Mouse (Mus musculus) spleen, embryonic (tissue): Measurements from ENCODE around the gene Pdia4.
"Not testable (repeated sequence)": the region's sequence is repeated elsewhere in the genome, so short reads cannot be mapped to it uniquely, and the experiment has no call there.

Experiments used
- CTCF ChIA-PET: fragments of 350-600 bp; sonication (Branson Sonifier 250); formaldehyde crosslinking; loops from one replicate; lab custom pipeline; 2022; lab: Charles Lee

Pdia4 gene

DNA sequence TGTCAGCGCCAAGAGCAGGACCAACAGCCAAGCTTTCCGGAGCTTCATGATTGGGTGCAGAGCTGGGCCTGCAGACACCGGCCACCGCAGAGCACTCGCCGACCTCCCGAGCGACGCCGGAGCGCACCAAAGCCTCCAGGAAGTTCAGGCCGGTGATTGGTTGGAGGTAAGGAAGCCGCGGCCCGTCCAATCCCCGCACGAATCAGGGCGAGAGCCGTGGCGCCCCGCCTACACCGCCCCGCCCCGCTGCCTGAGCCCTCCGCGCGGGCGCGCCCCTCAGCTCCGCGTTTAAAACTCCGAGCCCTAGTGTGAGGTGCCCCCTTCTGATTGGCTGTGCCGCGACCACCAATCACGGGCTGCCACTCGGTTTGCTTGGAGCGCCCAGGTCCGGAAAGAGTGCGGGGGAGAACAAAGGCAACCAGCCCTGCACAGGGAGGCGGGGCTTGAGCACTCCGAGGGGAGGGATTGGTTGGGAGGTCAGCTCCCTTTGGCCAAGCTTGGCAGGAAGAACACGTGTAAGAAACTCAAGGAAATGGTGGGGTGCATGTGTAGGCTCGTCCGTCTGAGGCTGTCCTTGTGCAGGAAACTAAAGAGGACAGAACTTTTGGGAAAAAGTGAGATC lies at the start of gene Pdia4:
Pdia4 (minus strand) TSS at position 174 of the 622 bp plus-strand sequence.
- CTCF ChIA-PET, result interaction anchor here (1.5 kb wide), 1 partner anchor 11 kb away, joined by 19 read pairs; no protein-coding TSS in a partner anchor

DNA sequence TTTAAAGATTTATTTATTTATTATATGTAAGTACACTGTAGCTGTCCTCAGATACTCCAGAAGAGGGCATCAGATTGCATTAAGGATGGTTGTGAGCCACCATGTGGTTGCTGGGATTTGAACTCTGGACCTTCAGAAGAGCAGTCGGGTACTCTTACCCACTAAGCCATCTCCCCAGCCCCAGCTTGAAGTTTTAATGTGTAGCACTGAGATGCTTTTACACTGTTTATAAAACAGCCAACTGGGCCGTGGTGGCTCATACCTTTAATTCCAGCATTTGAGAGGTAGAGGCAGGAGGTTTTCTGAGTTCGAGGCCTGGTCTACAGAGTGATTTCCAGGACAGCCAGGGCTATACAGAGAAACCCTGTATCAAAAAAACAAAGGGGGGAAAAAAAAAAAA lies 44.5 kb upstream of the Pdia4 start:
- CTCF ChIA-PET, result not testable (repeated sequence)

DNA sequence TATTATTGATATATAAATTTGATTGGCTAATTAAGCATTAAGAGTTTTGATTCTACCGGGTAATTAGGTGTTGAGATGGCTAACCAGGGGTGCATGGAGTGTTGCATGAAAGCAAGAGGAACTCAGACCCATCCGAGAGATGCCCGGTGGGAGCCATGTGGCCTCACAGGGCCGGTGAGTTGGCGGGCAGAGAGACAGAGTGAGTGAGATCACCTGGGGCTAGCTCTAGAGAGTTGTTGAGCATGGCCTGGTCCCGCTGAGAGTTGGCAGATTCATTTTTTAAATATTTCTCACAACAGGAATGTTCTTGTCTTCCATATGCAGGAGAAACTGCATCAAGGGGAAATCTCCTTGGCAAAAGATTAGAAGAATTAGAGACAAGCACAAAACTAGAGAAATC lies 44.0 kb upstream of the Pdia4 start:
- CTCF ChIA-PET, result no interaction called here

DNA sequence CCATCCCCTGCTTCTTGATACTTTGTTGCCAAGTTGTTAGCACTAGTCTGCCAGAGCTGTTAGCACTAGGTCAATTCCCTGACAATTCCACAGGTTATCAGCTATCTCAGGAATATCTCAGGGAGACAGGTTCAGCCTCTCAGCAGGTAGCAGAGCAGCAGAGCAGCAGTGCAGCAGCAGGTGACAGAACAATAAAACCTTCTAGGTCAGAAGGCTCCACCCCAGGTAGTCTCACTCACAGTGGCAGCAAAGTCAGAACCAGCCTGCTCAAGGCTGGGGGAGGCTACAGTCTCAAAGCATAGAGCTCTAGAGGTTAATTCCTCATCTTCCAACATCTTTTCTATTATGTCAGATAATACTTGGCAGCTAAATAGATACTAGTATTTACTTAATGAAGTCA lies 32.5 kb upstream of the Pdia4 start:
- CTCF ChIA-PET, result interaction anchor here (1.0 kb wide), 1 partner anchor 46 kb away, joined by 3 read pairs; no protein-coding TSS in a partner anchor

DNA sequence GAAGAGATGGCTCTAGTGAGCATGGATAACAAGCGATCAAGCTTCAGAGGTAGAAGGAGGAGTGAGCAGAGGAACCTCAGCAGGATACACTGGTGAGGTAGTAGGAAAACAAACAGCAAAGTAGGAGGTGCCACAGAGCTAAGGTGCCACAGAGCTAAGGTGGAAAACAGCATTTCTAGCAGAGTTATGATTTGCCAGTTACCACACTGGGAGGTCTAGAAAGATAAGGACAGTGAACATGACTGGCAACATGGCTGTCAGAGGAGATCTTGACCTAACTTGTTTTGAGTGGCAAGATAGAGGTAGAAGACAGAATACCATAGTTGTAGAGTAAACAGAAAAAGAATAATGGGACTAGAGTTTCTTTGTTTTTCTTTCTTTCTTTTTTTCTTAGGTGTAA lies 29.1 kb upstream of the Pdia4 start:
- CTCF ChIA-PET, result no interaction called here

DNA sequence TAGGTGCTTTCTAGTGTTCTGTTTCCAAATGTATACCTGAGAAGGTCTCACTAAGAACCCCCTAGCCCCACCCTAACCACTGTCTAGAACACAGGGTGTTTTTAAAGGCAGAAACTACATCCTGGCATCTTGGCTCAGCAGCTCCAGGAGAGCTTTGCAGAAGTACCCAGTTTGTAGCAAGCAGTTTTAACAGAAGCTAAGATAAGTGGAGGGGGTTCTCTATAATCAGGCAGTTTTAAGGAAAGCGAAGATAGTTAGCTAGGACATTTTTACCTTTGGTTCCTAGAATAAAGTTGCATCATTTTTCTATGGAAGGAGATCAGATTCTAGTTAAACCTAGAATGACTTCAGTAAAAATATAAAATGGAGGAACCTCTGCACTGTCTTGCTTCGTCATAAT lies 28.6 kb upstream of the Pdia4 start:
- CTCF ChIA-PET, result no interaction called here

DNA sequence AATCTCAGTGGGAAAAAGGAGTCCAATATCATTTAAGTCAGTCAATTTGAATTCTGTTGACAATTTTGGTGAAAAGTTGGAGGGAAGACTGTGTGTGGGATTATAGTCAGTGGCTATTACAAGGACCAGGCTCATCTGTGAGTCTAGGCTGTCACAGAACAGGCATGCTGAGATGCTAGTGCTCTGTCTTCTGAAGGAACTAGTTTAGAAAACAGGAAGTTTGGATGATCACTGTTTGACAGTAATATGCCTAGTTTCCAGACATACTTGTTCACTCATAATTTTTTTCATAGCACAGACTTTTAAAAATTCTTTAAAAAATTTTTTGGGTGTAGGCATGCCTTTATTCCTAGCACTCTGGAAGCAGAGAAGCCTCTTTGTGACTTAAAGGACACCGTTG lies 27.8 kb upstream of the Pdia4 start:
- CTCF ChIA-PET, result no interaction called here

DNA sequence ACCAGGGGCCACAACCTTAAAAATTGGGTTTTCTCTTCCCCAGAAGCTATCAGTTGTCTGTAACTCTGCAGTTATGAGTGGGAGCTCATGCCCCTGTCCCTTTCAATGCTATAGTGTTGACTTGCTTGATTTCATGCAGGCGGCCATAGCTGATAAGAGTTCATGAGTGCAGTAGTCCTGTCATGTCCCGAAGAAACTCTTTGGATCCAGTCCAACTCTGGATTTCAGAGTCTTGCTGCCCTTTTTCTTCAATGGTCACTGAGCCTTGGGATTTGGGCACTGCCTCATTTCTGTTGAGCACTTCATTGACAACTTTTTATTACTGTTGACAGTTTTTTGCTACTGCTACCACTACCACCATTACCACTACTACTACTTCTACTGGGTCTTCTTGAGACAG lies 24.4 kb upstream of the Pdia4 start:
- CTCF ChIA-PET, result no interaction called here

DNA sequence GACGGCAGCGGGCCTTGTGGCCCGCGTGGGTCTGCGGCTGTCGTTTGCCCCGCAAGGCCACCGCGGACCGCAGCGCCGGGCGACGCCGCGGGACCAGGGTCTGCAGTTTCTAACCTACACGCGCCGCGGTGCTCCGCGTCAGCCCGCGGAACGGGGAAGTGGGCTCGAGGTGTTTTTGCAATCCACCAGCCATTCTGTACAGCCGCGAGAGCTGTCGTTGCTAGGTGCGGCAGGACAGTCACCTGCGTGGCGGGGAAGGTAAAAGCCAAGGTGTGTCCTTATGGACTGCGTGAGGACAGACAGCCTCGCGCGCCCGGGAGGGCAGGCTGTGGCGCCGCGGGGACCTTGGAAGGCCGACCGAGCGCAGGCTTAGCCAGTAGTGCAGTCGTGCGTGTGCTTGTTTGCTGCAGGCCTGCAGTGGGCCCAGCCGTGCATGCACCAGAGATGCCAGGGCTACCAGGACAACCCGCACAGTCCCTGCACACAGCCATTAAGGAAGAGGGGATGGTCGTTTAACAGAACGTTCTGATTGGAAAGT lies 22.8 kb upstream of the Pdia4 start:
- CTCF ChIA-PET, result interaction anchor here (0.6 to 1.0 kb wide), 3 partner anchors 28 to 1383 kb away, joined by 3 to 7 read pairs (median 3); no protein-coding TSS in a partner anchor

DNA sequence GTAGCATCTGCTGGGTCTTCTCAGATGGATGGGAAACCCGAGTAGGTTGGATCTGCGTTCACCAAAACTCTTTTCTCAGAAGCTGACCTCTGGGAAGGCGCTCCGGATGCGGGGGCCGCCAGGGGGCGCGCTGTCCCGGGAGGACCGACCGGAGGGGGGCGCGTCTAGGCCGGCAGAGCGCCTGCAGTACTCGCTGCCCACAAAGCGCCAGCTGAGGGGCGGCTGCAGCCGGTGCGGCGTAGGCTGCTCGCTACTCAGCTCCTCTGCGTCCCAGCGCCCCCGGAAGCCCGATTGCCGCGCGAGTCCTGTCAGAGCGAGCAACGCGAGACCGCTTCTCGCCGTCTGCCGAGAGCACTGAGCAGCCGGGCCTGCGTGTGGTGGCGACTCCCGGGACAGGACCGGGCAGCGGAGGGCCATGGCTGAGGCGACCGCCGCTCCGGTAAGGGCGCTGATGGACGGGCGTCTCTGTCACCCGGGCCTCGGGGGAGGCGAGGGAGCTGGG lies 22.3 kb upstream of the Pdia4 start, which contains the start of gene Zfp398:
Zfp398 (plus strand) TSS at position 180 of the 502 bp plus-strand sequence.
- CTCF ChIA-PET, result interaction anchor here (0.6 to 1.0 kb wide), 4 partner anchors 25 to 1384 kb away, joined by 3 to 7 read pairs (median 3); no protein-coding TSS in a partner anchor

DNA sequence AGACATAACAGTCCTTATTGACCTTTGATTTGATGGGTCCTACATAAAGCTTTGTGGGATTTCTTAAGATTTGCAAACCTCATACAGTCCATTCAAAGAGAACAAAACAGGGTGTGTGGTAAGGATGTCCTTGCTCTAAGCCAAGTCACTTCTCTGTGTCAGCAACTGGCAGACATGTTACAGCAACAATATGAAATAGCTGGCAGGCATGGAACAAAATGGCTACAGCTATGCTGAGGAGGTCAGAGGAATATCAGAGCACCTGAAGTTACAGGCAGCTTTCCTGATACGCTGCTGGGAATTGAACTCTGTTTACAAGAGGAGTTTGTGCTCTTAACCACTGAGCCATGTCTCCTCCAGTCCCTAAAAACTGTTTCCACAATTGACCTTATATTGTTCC lies 19.0 kb upstream of the Pdia4 start:
- CTCF ChIA-PET, result interaction anchor here (1.0 to 1.9 kb wide), 2 partner anchors 22 to 34 kb away, joined by 4 read pairs; no protein-coding TSS in a partner anchor

DNA sequence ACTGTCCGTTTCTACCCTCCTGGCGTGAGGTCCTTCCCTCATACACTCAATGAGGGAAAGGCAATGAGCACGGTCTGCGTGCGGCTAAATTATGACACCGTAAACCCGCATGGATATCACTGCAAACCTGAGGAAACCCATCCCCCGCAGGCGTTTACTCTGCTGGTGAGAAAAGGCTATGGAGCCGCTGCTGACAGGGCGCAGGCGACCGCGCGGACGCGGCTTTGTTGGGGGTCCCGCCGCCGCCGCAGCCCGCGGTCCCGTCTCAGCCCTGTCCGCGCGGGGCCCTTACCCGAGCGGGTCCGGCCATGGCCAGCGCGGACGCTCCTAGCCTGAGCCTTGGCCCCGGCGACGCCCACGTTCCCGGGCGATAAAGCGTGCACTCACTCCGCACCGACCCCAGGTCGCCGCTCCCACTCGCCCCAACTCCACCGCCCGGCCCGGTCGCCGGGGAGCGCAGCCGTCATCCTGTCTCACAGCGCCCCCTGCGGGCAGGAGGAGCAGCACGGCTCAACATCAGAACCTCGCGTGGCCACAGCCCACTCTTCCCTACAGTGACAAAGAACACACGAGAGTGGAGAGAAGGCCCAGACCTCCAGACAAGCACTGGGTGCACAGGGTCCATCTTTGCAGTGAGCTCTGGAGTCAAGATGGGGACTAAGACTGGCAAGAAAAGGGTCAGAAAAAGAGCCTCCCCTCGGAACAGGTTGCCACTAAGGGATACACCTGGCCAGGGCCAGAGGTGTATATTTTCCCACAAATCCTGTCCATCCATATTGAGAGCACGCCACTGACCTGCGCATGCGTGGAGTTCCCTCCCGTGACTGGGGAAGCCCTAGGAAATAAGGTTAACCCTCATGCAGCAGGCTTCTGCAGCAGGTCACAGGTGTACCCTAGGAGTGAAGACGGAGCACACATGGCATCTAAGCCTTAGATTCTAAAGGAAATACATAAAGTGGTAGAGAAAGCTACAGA lies 17.2 kb upstream of the Pdia4 start, which contains the start of gene Zfp786:
Zfp786 (minus strand) TSS at position 764 of the 975 bp plus-strand sequence.
- CTCF ChIA-PET, result interaction anchor here (1.9 kb wide), 1 partner anchor 32 kb away, joined by 4 read pairs; no protein-coding TSS in a partner anchor

DNA sequence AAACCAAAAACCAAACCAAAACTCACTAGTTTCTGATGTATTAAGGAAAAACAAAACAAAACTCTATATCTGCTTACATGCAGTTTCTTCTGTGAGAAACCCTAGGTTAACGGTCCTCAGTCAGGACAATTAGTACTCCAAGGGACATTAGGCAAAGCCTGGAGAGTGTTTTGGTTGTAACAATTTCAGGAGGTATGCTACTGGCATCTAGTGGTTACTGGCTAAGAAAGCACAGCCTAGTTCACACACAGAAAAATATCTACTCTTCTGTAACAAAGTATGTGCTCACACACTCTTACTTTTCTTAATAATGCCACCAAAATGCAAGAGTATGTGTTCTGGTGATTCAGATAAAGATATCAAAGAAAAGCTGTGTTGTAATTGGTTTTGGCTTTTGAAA lies 15.7 kb upstream of the Pdia4 start:
- CTCF ChIA-PET, result interaction anchor here (0.6 to 0.7 kb wide), 2 partner anchors 14 to 48 kb away, joined by 3 to 4 read pairs; partner anchors contain the start of gene Zfp282

DNA sequence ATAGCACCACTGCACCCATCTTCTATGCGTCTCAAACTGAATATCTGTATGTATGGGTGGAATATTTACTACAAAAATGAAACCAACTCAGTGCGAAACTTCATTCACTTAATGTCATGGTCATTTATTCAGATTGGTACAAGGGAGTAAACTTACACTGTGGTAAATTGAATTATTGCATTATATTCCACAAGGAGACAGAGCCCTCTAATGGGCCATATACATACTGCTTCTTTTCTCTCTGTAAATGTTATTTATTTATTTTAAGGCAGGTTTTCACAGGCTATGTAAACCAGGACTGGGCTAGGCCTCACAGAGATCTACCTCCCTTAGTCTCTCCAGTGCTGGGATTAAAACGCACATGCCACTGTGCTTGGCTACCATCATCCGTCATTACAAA lies 14.2 kb upstream of the Pdia4 start:
- CTCF ChIA-PET, result no interaction called here

DNA sequence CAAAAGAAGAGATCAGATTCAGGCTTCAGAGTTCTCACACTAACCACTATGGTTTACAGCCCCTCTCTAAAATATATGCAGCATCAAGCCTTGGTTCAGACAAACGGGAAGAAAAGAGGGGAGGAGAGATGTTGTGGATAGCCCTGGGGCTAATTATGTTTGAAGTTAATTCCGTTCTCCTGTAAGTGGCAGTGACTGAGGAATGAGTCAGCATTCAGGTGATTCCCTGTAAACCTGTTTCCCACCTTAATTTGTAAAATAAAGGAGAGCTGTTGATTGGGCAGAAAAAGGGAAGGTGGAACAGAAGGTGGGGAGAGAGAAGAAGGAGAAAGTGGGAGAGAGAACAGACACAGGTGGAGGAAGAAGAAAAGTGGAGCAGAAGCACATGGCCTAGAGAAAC lies 11.0 kb upstream of the Pdia4 start:
- CTCF ChIA-PET, result interaction anchor here (1.8 kb wide), 1 partner anchor 10 kb away, joined by 19 read pairs; no protein-coding TSS in a partner anchor

DNA sequence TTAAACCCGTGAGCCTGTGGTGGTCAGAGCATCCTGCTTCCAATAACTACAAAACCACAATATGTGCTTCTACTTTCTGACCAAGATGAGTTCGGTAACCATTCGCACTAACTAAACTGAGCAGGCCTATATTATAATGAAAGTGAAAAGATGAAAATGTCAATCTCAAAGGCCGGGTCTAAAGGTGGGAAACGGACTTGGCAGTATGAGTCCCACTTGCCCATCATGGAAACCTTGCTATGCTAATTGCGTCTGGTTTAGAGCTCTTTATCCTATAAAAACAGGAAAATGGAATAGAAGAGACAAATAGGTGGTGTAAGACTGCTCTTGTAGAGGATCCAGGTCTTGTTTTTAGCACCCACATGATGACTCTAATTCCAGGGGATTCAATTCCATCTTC lies 8.5 kb upstream of the Pdia4 start:
- CTCF ChIA-PET, result no interaction called here

DNA sequence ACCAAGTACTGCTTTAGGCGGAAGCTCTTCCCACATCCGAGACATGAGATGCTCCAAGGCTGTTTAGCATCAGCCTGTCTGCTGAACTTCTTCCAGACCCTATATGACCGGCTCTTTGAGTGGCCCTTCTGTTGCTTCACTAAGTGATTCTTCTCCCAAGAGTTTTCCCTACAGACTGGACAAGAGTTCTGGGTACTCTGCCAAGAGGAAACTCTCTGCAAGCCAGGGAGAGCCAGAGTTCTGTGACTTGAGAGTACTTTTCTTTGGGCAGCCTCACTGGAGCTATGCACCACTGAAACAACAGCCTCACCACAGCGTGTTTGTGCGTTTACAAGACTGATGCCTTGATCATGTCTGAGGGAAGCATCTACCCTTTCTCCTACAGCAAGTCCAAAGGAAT lies 8.0 kb upstream of the Pdia4 start:
- CTCF ChIA-PET, result no interaction called here

DNA sequence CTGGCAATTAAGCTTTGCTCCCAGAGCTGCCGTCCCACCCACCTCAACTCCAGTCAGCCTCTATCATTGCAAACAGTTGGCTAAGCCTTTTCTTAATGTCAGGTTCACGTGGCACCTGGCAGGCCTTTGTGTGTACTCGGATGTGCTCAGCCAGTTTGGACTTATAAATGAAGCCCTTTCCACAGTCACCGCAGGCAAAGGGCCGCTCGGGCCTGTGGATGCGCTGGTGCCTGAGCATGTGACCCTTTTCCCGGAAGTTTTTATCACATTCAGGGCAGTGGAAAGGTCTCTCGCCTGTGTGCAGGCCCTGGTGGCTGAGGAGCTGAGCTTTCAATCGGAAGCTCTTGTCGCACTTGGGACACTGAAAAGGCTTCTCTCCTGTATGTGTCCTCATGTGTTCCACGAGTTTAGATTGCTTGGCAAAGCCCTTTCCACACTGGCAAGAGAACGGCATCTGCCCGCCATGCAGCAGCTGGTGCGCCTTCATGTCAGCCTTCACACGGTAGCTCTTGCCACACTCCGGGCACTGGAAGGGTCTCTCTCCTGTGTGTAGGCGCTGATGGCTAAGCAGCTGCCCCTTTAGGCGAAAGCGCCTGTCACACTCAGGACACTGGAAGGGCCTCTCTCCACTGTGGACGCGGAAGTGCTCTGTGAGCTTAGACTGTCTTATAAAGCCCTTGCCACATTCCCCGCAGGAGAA lies 6.5 kb upstream of the Pdia4 start:
- CTCF ChIA-PET, result interaction anchor here (0.6 kb wide), 1 partner anchor 256 kb away, joined by 4 read pairs; no protein-coding TSS in a partner anchor

DNA sequence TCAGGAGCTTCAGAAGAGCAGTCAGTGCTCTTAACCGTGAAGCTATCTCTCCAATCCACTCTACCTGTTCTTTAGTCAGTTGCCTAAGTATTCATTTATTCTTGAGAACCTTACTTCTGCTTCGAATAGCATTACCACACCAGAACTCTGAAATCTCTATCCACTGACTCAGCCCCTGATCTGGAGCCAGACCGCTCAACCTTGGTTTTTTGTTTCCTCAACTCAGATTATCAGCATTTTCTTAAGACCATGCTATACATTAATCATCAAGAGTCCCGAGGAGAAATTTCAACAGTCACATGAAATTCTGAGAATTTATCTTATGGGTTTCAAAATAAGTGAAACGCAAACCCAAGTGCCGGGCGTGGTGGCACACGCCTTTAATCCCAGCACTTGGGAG lies 5.5 kb upstream of the Pdia4 start:
- CTCF ChIA-PET, result no interaction called here

DNA sequence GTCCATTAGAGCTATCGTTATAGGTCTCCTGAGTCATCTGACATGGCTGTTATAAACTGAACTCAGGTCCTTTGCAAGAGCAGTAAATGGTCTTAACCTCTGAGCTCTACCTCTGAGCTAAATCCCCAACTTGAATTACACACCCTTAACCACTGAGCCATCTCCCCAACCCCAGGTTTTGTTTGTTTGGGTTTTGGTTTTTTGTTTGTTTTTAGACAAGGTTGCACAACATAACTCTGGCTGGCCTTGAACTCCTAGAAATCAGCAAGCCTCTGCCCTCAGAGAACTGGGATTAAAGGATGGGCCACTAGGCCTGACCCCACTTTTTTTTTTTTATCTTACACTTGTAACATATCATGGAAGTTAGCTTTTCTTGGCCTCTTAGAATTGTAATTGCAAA lies 2.9 kb upstream of the Pdia4 start:
- CTCF ChIA-PET, result no interaction called here
